Mouse (Mus musculus) testis, adult 2 months (tissue): ENCODE measurements around the gene Fkbp4. TPM values are rescaled to one million over a fixed set of nuclear protein-coding genes. Genes with fewer than 3 reads are reported as not detected.
A peak's percentile ranks its signal among the peaks of the same experiment; 100 is the strongest.

Experiments used
- H3K27ac ChIP-seq: fragments of 200-500 bp; 2 replicates; pipeline ENCODE4 v1.5.1; 2012; ENCODE audit warnings: low read depth, low read length; ENCODE audit not compliant: control insufficient read depth, insufficient read depth
- H3K27me3 ChIP-seq: fragments of 200-500 bp; 2 replicates; pipeline ENCODE4 v1.6.1; 2012; ENCODE audit warnings: mild to moderate bottlenecking, low read length, moderate library complexity; ENCODE audit not compliant: control insufficient read depth, insufficient read depth
- H3K36me3 ChIP-seq: fragments of 200-500 bp; 2 replicates; pipeline ENCODE4 v1.6.1; 2012; ENCODE audit warnings: mild to moderate bottlenecking, low read length; ENCODE audit not compliant: control insufficient read depth, insufficient read depth
- H3K4me1 ChIP-seq: fragments of 200-500 bp; 2 replicates; pipeline ENCODE4 v1.6.1; 2012; ENCODE audit warnings: low read length; ENCODE audit not compliant: control insufficient read depth, insufficient read depth
- H3K4me3 ChIP-seq: fragments of 200-500 bp; 2 replicates; pipeline ENCODE4 v1.5.1; 2012; ENCODE audit warnings: low read depth, mild to moderate bottlenecking, low read length, moderate library complexity, mixed read lengths; ENCODE audit not compliant: control insufficient read depth
- CTCF ChIP-seq: fragments of 200-500 bp; IDR thresholded peaks from 2 replicates; pipeline ENCODE4 v1.5.1; 2012; ENCODE audit warnings: low read depth, mild to moderate bottlenecking, inconsistent platforms, low read length, moderate library complexity; ENCODE audit not compliant: control insufficient read depth, insufficient read depth, insufficient replicate concordance
- POLR2A ChIP-seq: fragments of 200-500 bp; IDR thresholded peaks from 2 replicates; pipeline ENCODE4 v1.6.1; 2012; ENCODE audit warnings: low read depth, mild to moderate bottlenecking, inconsistent platforms, low read length, moderate library complexity; ENCODE audit not compliant: control insufficient read depth
- polyA plus RNA-seq: library from polyadenylated mRNA; depleted of rRNA; stranded (reverse); fragments of >200 nt; gene quantifications from 2 replicates; pipeline ENCODE4 v1.2.3, GENCODE M21; 2012

Fkbp4 gene
- polyA plus RNA-seq, 1 experiment: 342 TPM

DNA sequence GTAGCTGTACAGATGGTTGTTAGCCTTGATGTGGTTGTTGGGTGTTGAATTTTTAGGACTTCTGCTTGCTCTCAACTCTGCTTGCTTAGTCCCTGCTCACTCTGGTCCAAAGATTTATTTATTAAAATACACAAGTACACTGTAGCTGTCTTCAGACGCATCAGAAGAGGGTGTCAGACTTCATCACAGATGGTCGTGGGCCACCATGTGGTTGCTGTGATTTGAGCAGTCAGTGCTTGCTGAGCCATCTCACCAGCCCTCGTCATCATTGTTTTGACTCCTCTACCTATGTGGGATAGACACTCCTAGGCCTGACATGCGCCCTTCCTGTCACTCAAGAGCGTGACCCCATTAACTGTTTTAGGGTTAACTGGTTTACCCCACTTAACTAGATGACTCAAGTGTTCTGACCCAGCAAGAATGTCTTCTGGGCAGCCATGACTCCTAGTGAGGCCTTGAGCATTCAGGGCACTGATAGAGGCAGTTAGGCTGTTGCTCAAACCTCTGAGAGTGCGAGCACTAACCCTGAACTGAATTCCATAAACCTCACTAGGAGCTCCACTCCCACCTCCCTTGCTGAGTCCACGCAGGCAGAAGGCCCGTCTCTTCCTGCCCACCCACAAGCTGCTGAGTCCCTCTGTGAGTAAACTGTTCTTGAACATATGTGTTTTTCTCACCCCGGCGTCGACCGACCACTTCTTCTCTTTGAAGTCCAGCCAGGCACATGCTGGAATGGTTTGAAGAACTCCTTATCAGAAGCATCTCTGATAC, 17.5 kb upstream of the Fkbp4 start:
- Histone ChIP-seq H3K4me1 (peaks cover 2% of the 10 kb centered on the region; the same call in 1 of the 2 replicates), H3K27ac (no peak overlapping the region), H3K4me3 (no peak overlapping the region), H3K27me3 (no peaks in the 10 kb centered on the region), H3K36me3 (no peaks in the 10 kb centered on the region)
- no peak for TF ChIP-seq CTCF
- TF ChIP-seq POLR2A: no peak

DNA sequence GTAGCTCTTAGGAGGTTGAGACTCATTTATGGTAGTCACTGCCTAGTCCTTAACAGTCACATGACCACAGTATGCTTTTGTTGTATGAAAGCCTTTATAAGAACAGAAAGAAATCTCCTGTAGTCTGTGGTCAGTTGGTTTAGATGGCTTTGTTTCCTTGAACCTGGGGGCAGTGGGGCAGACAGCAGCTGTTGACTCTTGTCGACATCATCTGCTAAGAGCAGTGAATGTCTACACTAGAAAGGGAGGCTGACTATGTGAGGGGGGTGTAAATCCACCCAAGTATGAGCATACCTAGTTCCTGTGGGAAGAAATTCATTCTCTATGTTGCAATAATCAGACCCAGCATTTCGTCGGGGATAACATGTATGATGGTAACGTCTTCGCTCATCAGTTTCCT, 8.6 kb upstream of the Fkbp4 start:
- Histone ChIP-seq H3K4me3 (no peak overlapping the region), H3K27me3 (no peaks in the 10 kb centered on the region), H3K27ac (no peak overlapping the region), H3K36me3 (peaks cover 4% of the 10 kb centered on the region), H3K4me1 (peaks cover 2% of the 10 kb centered on the region; the same call in 1 of the 2 replicates)
- TF ChIP-seq POLR2A (no peak), CTCF (no peak)

DNA sequence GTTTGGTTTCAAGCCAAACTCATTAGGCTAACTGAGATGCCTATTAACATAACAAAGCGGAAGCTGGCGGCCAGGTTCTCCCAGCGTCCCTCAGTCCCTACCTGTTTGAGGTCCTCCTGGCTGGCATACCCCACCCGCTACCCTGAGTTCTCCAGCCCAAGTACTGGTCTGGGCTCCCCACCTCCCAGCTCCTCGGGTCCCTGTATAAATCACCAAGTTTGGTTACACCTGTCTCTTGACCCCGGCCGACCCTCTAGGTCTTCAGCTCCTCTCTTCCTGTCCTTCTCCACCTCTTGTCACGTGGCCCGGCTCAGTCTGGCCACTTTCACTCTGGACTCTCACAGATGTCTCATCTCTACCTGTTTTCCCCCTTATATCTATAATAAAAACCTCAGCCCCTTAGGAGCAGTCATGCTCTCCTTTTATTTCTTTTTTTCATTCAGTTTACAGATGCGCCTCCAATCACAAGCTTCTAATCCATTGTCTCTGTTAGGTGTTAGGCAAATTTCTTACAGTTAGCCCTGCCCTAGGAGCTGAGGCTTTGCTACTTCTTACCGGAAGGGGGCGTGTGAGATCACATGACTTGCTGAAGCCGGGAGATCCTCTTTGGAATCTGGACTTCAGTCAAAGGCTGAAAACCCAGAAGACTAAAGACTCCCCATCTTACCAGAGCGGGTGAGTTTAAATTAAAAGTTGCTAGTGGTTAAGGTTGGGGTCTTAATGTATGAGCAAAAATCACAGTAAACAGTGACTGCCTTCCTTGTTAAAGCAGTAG, 7.5 kb upstream of the Fkbp4 start:
- Histone ChIP-seq H3K36me3 (peaks cover 4% of the 10 kb centered on the region), H3K27ac (no peak overlapping the region), H3K4me3 (no peak overlapping the region)

DNA sequence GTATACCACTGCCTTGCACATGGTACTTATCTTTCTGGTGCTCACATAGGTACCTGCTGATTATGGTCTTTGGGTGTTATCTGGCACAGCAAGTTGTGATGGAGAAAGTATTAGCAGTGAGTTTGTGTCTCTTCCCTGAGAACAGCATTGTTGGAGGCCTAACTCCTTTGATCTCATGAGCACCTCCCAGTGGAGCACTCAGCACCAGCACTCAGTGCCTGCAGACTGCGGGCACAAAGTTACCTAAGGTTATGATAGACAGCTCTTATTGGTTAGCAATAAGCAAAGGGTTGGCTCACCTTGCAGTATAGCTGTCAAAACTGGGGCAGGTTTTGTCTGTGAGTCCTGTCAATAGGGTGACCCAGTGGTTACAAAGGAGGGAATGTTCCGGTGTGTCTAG, 1.8 kb upstream of the Fkbp4 start:
- no peaks in the 10 kb centered on the region for H3K27me3 ChIP-seq
- H3K4me1 ChIP-seq: peaks cover 3% of the 10 kb centered on the region; the same call in 1 of the 2 replicates
- H3K4me3 ChIP-seq: peak overlapping the region; percentile 36
- peaks cover 1% of the 10 kb centered on the region for H3K36me3 ChIP-seq
- H3K27ac ChIP-seq: no peak overlapping the region
- TF ChIP-seq CTCF: no peak
- TF ChIP-seq POLR2A: no peak

More for the DNA sequence above, 7.5 kb upstream of the Fkbp4 start:
- Histone ChIP-seq H3K4me1 (peaks cover 2% of the 10 kb centered on the region; the same call in 1 of the 2 replicates), H3K27me3 (no peaks in the 10 kb centered on the region)
- TF ChIP-seq POLR2A (no peak), CTCF (no peak)

DNA sequence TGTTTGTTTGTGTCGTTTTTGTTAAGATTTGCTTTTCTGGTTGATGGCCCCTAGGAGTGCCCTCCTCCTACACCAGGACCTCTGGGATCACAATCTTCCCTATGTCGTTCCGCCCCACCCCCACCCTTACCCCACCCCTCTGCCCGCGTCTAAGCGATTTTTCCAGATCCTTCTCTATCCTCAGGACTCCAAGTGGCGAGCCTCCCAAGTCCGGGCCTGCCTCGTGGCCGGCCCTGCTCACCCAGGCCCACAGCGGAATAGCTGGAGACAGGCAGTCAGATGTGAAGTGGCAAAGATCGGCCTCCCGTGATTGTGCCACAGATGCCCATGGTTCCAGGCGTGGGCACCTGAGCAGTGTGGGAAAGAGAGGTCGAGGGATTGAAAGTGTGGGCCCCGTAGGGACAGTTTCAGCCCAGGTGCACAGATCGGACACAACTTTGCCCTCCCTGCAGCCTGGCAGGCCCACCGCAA, 429 bp upstream of the Fkbp4 start:
- H3K4me3 ChIP-seq: peak overlapping the region; percentile 91
- peaks cover 5% of the 10 kb centered on the region for H3K36me3 ChIP-seq
- peak overlapping the region; percentile 99 for H3K27ac ChIP-seq
- no peak; the same call in 1 of the 2 replicates for TF ChIP-seq POLR2A
- no peak for TF ChIP-seq CTCF
- peaks cover 3% of the 10 kb centered on the region; the same call in 1 of the 2 replicates for H3K4me1 ChIP-seq
- H3K27me3 ChIP-seq: no peaks in the 10 kb centered on the region

DNA sequence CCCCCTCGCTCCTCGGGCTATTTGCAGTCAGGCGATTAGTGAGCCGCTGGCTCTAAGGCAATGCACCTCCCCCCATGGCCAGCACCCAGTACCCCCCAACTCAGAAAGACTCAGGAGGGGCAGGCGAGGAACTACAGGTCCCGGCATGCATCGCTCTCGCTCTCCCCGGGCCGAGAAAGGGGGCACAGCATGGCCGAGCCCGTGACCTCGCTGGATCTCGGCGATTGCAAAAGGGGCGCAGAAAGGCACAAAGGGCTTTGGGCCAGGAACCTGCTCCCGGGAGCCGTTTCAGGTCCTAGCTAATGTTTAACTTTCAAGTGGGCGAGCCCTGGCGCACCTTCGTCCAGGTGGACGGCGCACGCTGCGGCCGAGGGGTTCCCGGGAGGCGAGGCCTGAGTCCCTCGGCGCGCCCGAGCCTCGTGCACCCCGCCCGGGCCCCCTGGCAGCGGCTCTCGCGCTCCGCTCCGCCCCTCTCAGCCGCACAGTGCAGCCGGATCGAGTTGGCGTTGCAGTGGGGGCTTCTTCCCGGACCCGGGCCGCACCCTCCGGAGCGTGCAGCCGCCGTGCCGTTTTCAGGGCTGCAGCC, 653 bp downstream of the Fkbp4 start:
- TF ChIP-seq POLR2A (no peak), CTCF (no peak)
- Histone ChIP-seq H3K27ac (peak overlapping the region; percentile 83), H3K27me3 (no peaks in the 10 kb centered on the region), H3K36me3 (peaks cover 3% of the 10 kb centered on the region), H3K4me1 (peaks cover 3% of the 10 kb centered on the region; the same call in 1 of the 2 replicates), H3K4me3 (peak overlapping the region; percentile 91)

DNA sequence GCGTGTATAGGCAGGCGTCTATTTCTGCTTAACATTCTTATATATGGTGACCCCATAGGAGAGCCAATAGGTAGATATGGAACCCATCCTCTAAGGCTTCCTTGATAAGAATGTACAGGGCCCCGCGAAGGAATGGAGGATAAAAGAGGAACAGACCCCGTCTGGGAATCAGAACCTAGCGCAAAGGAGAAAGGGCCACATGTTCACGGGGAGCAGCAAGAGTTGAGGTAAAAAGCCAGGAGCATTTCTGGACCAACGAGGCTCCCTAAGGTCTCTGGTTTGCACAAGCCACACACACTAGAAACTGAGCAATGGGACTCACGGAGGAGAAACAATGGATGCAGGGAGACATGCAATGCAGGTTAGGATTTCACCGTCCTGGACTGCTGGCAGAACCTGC, 1.2 kb downstream of the Fkbp4 start:
- Histone ChIP-seq H3K27me3 (no peaks in the 10 kb centered on the region), H3K27ac (peak overlapping the region; percentile 83), H3K4me1 (peaks cover 3% of the 10 kb centered on the region; the same call in 1 of the 2 replicates), H3K4me3 (peak overlapping the region; percentile 91), H3K36me3 (peaks cover 3% of the 10 kb centered on the region)
- TF ChIP-seq POLR2A (no peak), CTCF (no peak)
